Mouse (Mus musculus) embryo, embryonic 11.5 days (tissue): ENCODE data around the gene Olfr676.
"Not testable (repeated sequence)": the region's sequence is repeated elsewhere in the genome, so short reads cannot be mapped to it uniquely, and the experiment has no call there.

Experiments used
- DNase-seq: peaks from one replicate; pipeline ENCODE4 v3.0.0-alpha.2; 2012; ENCODE audit warnings: low read depth, low spot score

Olfr676 gene

DNA sequence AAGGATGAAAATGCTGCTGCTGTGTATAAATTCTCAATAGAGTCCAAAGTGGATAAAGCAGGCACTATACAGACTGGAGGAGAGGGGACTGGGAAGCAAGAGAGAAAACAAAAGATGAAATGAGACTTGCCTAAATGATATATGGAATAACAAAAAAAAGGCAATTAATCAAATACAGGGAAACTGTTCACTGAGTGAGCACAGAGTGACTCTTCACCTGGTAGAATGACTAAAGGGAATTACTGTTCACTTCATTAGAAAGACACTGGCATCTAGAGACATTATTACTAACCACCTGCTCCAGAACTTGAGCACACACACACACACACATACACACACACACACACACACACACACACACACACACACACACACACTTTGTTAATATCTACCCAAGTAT is at the start of gene Olfr676:
Gene Olfr676, plus strand, starts transcription at position 301 of the 400 bp plus-strand sequence.
- DNase-seq: no peak

- no peak for DNase-seq
Observed at GRCm38 (mm10) chr7:105001929-105002328, 30.6 kb upstream of the Olfr676 start, which contains the start of gene Olfr672. TSS of gene Olfr672 (minus strand) at chr7:105002029.

DNA sequence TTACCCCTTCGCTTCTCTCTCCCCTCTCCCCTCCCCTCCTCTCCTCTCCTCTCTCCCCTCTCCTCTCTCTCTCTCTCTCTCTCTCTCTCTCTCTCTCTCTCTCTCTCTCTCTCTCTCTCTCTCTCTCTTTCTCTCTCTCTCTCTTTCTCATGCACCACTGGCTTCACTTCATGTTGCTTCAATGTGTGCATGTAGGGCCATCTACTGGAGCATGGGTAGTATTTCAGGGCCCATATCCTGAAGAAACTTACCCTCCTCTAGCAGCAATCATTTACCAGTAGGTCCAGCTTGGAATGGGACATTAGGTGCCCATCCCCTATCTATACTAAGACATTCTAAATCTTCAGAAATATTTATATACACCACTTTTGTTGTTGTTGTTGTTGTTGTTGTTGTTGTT is 10.0 kb upstream of the Olfr676 start:
- no peak for DNase-seq

DNA sequence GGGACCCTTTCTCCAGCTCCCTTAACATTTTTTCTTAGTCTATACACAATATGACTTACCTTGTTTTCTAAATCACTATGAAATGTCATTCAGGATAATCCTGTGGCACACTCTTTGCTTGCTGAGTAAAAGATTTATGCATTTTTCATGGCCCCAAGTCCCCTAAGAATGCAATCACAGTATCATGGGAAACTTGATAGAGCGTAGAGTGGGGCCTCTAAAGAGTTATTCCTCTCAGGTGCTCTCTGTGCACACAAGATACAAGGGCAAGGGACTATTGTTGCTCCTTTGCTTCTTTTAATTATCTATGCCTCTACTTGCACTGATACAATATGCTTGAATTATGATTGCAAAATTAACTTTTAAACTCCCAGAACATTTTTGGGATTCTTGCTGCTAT is 4.1 kb upstream of the Olfr676 start, which contains the start of gene Olfr675:
Gene Olfr675, minus strand, starts transcription at position 101 of the 400 bp plus-strand sequence.
- DNase-seq: no peak

DNA sequence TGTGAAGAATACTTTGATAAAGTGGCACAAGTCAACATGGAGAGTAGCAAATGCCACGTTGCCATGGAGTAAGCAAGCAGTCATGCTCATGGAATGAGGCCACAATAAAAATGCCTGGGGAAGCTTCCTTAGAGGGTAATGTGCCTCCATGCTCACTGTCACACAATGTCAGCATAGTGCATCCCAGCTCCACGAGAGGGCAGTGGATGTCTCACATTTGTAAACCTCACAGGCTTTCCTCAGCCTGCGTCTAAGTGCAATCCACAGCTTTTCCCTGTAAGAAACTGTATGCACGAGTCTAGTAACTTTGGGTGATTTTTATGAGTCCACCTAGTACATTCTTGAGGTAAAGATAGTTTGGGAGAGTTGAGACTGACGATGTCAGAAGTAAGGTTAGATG is 1.3 kb downstream of the Olfr676 start:
- DNase-seq: not testable (repeated sequence)

GRCm38 (mm10) chr7:105058951-105059350 is 26.5 kb downstream of the Olfr676 start:
- DNase-seq: no peak

GRCm38 (mm10) chr7:105064175-105064574 is 31.7 kb downstream of the Olfr676 start, which contains the start of gene Olfr678:
TSS of gene Olfr678 (plus strand) at chr7:105064475.
- no peak for DNase-seq

DNA sequence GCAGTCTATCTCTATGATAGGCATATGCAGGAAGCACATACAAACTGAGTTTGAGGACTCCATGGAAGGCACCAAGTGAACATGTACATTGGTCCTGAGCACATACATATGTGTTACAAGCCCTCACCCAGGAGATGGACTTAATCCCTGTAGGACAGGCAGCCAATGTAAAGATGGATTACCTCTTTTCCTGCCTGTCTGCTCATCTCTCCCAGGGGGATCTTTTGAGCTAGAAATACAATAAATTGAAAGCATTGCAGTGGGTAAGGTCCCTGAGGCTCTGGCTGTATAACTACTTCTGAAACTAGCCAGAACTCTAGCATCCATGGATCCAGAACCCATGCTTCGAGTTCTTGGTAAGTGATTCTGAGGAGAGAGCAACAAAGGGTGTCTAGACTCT is 48.4 kb downstream of the Olfr676 start, which contains the start of gene Olfr679:
Gene Olfr679, plus strand, starts transcription at position 301 of the 400 bp plus-strand sequence.
- no peak for DNase-seq
